Mouse (Mus musculus) hematopoietic stem cell, adult 5-6 weeks (primary cell): ENCODE data around the gene Tmem19. TPM values are rescaled to one million over a fixed set of nuclear protein-coding genes. Genes with fewer than 3 reads are reported as not detected.
A peak's percentile ranks its signal among the peaks of the same experiment; 100 is the strongest.

Experiments used
- ATAC-seq, 2 experiments: fragments of 125-278 bp in 1 of 2; replicated peaks in 1 of 2; 2 replicates each; pipeline ENCODE4 v1.8.0; 2016 to 2017; ENCODE audit warnings: inconsistent platforms in 2 of 2, mild to moderate bottlenecking in 2 of 2, moderate number of reproducible peaks in 2 of 2, low read depth in 1 of 2, moderate TSS enrichment in 1 of 2; ENCODE audit not compliant: low FRiP score in 2 of 2, poor library complexity in 2 of 2, severe bottlenecking in 2 of 2, insufficient read depth in 1 of 2, low TSS enrichment in 1 of 2
- total RNA-seq: library from RNA; stranded (forward); fragments of 172-1452, 232-1000 nt; gene quantifications from 2 replicates; pipeline ENCODE4 v1.2.3, GENCODE M21; 2017

Gene Tmem19
- total RNA-seq, 1 experiment from 2014 or later = 19.0 TPM

- no peak for ATAC-seq
Measured at GRCm38 (mm10) chr10:115316313-115316712, 46.0 kb downstream of the Tmem19 start.

DNA sequence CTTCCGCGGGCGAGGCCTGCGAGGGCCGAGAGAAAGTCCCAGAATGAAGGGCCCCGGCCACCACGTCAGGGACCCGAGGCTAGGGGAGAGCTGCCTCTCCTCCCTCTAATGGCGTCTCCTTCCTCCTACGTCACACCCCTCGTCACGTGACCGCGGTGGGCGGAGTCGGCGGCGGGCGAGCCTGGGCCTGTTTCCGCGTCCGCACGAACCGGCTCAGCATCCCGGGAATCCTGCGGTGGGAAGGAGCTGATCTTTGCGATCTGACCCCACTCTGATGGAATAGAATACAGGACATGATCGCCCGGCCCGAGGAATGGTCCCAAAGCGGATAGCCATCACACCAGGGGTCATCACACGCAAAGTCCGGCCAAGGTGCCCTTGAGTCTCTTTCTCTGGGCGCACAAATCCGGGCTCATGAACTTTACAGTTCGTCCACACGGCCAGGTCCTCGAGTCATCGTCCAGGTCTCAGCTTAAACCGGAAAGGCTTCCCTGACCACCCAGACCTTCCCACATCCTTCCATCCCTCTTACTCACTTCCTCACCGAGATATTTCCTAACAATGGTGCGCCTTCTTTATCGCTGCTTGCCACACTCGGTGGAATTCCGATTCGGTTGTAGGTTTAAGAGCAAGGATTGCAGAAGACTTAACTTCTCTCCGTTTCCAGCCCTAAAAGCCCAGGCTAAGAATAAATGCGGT, 46.7 kb downstream of the Tmem19 start, which contains the start of gene Rab21:
Rab21 (minus strand) TSS at position 122 of the 699 bp plus-strand sequence.
- peak; percentile 62 to 79 for ATAC-seq

DNA sequence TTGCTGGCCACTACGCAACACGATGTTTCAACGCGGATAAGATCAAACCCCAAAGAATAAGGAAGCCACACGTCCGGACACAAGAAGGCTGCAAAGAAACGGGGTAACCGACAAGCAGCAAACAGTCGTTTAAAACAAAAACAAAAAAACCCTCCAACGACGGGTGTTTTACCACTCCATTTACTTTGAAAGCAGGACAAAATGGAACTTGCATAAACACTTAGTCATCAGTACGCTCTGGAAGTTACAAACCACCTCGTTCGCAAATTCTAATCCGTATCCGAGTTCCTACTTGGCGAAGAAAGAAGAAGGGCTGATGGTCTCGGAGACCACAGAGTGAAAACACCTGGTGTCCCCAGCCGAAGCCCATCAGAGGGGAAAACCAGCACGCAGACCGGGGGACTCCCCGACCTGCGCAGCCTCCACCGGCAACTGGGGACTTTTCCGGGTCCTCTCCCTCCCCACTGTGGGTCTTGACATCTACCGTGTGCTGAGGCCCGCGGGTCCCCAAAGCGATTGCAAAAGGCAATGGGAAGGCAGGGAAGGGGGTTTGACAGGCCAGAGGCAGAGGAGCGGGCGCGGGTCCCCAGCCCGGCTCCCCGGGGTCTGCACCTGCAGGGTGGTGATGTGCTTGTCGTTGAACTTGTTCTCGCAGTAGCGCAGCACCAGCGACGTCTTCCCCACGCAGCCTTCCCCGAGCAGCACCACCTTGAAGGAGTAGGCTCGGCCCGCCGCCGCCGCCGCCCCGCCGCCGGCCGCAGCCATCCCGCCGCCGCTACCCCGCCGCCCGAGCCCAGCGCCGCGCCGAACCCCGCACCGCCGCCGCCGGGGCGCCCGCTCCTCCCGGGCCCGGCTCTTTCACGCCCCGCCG, 47.5 kb downstream of the Tmem19 start:
- ATAC-seq = peak; percentile 8 to 29; a peak in 3 of 4 replicates

DNA sequence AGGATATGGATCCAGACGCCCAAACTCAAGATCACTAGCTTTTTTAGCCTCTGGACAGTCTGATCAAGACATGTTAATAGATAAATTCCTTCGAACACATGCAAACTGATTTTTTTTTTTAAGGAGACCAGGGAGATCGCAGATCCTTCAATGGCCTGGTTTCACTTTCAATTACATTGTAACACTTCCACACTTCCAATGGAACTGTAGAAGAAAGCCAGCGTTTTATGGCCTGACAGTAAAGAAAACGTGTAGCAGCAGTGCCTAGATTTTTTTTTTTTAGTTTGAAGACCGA, 48.1 kb downstream of the Tmem19 start:
- ATAC-seq = no peak

DNA sequence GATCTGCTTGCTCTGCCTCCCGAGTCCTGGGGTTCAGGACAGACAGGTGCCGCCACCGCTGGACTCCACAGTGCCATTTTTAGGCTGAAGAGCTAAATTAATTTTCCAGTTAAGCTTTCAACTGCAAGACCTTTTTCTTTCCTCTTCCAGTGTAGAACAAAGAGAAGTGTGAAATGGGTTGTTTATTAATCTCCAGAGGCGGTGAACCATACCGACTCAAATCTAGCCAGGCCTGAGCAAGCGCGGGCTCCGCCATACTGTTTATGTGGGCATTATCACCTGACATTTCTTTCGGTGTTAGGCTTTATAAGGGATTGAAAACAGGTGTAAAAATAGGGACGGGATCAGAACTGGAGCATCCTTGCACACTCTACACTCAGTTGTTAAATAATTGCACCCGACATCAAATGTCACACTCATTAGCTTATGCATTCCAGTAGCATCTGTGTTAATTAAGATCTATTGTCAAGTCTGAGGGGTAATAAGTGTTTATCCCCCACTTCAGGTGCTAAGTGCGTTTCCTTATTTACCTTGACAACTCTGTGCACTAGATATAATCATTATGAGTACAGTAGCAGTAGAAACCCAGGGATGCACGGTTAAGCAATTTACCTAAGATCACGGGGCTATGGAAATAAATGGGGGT, 48.5 kb downstream of the Tmem19 start:
- ATAC-seq = no peak

DNA sequence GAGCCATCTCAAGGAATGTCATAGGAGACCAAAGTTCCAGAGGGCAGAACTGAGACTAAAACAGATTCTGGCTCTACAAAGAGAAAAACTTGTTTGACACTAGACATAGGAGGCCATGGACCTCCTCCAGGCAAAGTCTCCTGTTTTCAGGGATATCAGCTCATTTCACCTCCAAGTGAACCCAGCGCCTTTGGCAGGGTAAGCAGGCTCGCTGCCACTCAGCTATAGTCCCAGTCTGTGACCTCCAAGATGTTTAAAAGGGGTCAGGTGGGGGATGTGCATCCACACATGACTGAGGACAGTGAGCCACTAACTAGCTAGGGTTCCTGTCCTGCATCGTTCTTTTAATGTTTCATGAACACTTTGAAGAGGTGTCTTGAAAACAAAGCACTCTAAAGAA, 49.6 kb downstream of the Tmem19 start:
- no peak for ATAC-seq

DNA sequence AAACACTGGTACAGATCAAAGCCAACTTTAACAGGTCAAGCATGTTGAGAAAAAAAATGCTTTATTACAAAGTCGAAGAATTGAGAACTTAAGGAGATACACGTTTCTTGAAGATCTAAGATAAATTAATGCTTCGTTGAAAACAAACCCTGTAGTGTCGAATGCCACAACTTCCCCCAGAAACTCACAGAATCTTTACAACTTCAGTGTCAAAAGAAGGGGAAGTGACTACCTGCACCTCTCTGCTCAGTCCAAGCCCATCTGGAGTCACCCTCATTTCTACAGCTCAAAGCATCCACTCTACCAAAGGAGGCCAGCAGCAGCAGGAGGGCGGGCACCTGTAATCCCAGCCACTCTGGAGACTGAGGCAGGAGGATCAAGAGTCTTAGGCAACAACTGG, 50.1 kb downstream of the Tmem19 start:
- ATAC-seq = peak; percentile 27 to 66; a peak in 3 of 4 replicates

DNA sequence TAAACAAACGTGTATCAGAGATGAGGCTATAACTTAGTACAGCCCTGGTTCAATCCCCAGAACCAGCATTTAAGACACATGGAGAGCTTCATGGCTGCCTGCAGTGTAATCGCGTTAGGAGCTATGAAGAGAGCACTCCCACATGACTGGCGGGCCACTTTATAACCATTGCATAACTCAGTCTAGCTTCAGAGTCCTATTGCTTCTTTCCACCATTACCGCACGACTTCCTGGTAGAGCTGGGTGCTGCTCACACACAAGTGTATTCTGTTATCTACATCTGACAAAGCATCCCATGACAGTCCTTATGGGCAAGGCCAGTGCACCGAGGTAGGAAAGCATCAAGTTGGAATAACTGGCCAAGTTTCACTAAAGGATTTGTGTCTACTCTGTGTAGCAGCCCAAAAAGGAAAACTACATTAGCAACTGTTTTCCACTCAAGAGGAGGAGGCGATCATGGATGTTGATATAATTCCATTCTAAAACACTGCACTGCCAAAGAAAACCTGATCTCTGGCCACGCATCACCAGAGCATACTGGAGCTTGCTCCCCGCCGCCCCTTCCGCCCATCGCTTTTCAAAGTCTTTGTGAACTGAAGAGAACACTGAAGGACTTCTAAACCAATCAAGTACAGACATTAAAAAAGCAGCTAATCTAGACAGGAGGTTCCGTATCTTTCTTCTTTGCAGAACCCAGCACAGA, 50.9 kb downstream of the Tmem19 start:
- 0 out of 4 replicates have a peak, but pooled peaks of 1 of the 2 experiments have one; percentile 10 for ATAC-seq

DNA sequence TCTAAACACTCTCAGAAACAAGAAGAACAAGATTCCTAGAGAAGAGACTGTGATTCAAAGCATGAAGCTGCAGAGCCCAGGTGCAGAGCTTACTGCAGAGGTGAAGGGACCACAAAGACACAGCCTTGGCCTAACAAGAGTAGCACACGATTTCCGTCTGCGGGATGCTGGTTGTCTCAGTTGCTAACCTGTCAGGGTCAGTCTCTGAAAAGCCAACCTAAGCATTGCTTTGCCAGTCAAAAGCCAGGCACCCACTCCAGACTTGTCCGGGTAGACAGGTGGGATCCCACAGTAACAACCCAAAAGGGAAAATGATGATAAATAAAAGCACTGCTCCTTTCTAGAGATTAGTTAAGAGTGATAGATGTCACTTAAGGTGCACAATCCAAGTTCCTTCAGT, 53.1 kb downstream of the Tmem19 start:
- no peak for ATAC-seq

DNA sequence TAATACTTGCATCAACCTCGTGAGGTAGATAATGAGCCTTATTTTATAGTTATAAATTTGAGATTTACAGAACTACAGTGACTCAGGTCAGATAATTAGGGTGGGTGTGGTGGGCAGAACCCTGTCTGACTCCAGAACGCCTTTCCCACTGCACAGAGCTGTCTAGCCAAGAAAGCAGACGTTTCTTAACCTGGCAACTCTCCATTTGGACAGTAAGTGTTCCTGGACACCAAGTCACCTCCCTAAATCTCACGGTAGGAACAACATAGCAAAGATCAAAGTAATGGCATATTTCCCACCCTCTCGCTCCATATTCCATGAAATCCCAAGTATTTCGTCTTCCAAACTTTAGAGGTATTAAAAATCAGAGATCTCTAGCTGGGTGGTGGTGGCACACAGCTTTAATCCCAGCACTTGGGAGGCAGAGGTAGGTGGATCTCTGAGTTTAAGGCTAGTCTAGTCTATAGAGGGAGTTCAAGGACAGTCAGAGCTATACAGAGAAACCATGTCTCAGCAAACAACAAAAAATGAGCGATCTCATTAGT, 54.9 kb downstream of the Tmem19 start:
- no peak for ATAC-seq

DNA sequence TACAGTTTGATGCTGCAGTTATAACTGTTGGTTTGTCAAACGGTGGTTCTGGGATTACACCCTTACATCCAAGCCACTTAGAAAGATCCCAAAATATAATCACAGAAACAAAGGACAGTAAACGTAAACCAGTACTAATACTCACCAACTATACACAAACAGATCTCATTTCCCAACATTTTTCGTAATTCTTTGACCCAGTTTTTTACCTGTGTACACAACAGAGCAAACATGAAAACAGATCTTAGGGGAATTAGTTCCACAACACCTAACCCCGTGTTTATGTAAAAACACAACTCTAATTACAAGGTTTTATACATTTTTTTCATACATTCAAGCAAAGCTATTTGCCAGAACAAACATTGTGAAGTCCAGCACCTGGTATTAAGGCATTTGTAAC, 63.6 kb downstream of the Tmem19 start:
- no peak for ATAC-seq

GRCm38 (mm10) chr10:115297582-115297981, 64.7 kb downstream of the Tmem19 start:
- ATAC-seq = no peak

DNA sequence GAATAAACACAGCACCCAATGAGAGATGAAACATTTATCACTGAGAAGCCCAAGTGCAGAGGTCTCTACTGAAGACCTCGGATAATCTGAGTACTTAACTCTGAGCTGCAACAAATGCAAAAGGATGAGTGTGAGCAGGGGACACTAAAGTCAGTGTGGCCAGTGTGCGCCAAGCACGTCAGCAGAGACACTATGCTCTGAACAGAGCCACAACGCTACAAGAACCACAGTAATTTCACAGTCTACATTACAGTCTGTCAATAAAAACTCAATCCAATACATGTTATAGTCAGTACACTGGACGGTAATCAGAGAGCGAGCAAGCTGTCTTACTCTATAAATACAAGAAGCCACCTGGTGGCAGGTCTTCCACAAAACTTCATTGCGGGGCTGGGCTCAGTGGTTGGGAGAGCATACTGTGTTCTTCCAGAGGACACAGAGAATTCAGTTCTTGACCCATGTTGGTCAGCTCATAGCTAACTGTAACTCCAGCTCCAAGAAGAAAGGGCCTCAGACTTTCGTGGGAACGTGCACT, 65.8 kb downstream of the Tmem19 start:
- no peak for ATAC-seq

- no peak for ATAC-seq
Measured at GRCm38 (mm10) chr10:115295162-115295561, 67.1 kb downstream of the Tmem19 start.

DNA sequence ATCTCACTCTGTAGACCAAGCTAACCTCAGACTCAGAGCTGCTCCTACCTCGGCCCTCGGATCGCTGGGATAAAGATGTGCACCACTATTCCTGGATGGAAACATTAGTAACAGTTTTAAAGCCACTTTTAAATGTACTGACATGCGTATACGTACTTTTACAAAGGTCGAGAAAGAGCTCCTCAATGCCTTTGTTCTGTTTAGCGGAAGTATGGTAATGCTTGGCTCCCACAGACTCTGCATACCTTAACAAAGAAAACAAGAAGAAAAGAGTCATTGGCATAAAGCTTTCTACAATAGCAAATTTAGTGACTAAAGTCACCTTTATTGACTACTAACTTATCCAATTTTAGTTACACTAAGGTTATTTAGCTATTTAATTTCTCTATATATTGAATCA, 67.6 kb downstream of the Tmem19 start:
- no peak for ATAC-seq

DNA sequence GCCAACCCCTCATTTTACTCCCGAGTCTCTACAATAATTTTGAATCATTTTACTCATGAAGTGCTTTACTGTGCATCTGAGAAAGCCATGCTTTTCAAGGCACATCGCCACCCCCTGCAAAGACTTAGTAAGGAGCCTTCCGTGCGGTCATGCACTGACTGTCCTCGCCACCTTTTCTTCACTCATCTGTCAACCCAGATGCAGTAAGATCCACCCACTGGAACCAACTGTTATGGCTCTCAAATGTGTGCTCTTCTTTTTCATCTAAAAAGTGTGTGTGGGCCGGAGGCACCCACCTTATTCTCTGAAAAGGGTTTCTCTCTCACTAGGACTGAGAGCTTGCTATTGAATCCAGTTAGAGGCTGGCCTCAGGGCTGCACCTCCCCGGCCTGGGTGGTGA, 68.4 kb downstream of the Tmem19 start:
- ATAC-seq = no peak

- no peak for ATAC-seq
Measured at GRCm38 (mm10) chr10:115290671-115291070, 71.6 kb downstream of the Tmem19 start.
